Mouse (Mus musculus): ENCODE results near the gene Dnajc7. TPM values are rescaled to one million over a fixed set of nuclear protein-coding genes. Genes with fewer than 3 reads are reported as not detected.
"Not testable (repeated sequence)": the region's sequence is repeated elsewhere in the genome, so short reads cannot be mapped to it uniquely, and the experiment has no call there.

The Dnajc7 gene
- polyA plus RNA-seq (2014; fragmentation: Nextera tagmentation; extraction: Ambion mirVana), result 66.4 and 69.6 TPM in 2 replicates

GRCm38 (mm10) chr11:100619982-100620381 lies at the start of gene Dnajc7:
TSS of gene Dnajc7 (minus strand) at chr11:100620168.
- Histone ChIP-seq H3K27ac (replicated peaks in 1 of 2; ENCODE audit: control insufficient read depth in 1 of 2, insufficient read depth in 1 of 2, low read depth in 2 of 2, low read length in 2 of 2) (peak within 1 kb of the TSS; percentile 90 to 96), H3K27me3 (ENCODE audit: control insufficient read depth, insufficient read depth, low read length) (no peaks in the 10 kb centered on the region), H3K9ac (ENCODE audit: low read length) (peak within 1 kb of the TSS; percentile 98), H3K9me3 (ENCODE audit: control insufficient read depth, low read length) (no peaks in the 10 kb centered on the region), H3K36me3 (ENCODE audit: control insufficient read depth, insufficient read depth, low read length) (peaks cover 10% of the 10 kb centered on the region; the same call in 1 of the 2 replicates), H3K4me3 (ENCODE audit: control insufficient read depth in 1 of 2, insufficient read depth in 1 of 2, low read depth in 1 of 2, low read length in 2 of 2) (peak within 1 kb of the TSS; percentile 97 to 98), H3K4me2 (ENCODE audit: low read length) (peak within 1 kb of the TSS; percentile 88), H3K4me1 (ENCODE audit: control insufficient read depth in 2 of 2, insufficient read depth in 2 of 2, low read length in 2 of 2) (peaks cover 10 to 33% of the 10 kb centered on the region in 2 experiments)
- no peak for ATAC-seq (ENCODE audit: insufficient number of reproducible peaks, insufficient read depth, low FRiP score, low read depth)
- 3% methylated on average over 11 of the region's 11 CpGs for WGBS

GRCm38 (mm10) chr11:100659806-100660205 lies 39.8 kb upstream of the Dnajc7 start:
- no peaks in the 10 kb centered on the region for H3K36me3 ChIP-seq (ENCODE audit: control insufficient read depth, insufficient read depth, low read length)
- no peaks in the 10 kb centered on the region for H3K9me3 ChIP-seq (ENCODE audit: control insufficient read depth, low read length)
- ATAC-seq (ENCODE audit: insufficient number of reproducible peaks, insufficient read depth, low FRiP score, low read depth), result no peak
- no peak overlapping the region for H3K4me2 ChIP-seq (ENCODE audit: low read length)
- no peak overlapping the region for H3K27ac ChIP-seq (replicated peaks in 1 of 2; ENCODE audit: control insufficient read depth in 1 of 2, insufficient read depth in 1 of 2, low read depth in 2 of 2, low read length in 2 of 2)
- WGBS, result 59% methylated on average over 10 of the region's 10 CpGs
- no peak overlapping the region for H3K9ac ChIP-seq (ENCODE audit: low read length)
- no peaks in the 10 kb centered on the region for H3K27me3 ChIP-seq (ENCODE audit: control insufficient read depth, insufficient read depth, low read length)
- no peak overlapping the region for H3K4me3 ChIP-seq (ENCODE audit: control insufficient read depth in 1 of 2, insufficient read depth in 1 of 2, low read depth in 1 of 2, low read length in 2 of 2)
- peaks cover 13 to 14% of the 10 kb centered on the region in 2 experiments; a peak in 3 of 4 replicates for H3K4me1 ChIP-seq (ENCODE audit: control insufficient read depth in 2 of 2, insufficient read depth in 2 of 2, low read length in 2 of 2)

- Histone ChIP-seq H3K27ac (replicated peaks in 1 of 2; ENCODE audit: control insufficient read depth in 1 of 2, insufficient read depth in 1 of 2, low read depth in 2 of 2, low read length in 2 of 2) (no peak overlapping the region), H3K36me3 (ENCODE audit: control insufficient read depth, insufficient read depth, low read length) (no peaks in the 10 kb centered on the region), H3K4me1 (ENCODE audit: control insufficient read depth in 2 of 2, insufficient read depth in 2 of 2, low read length in 2 of 2) (peaks cover 13 to 14% of the 10 kb centered on the region in 2 experiments; a peak in 3 of 4 replicates), H3K4me3 (ENCODE audit: control insufficient read depth in 1 of 2, insufficient read depth in 1 of 2, low read depth in 1 of 2, low read length in 2 of 2) (no peak overlapping the region), H3K9ac (ENCODE audit: low read length) (no peak overlapping the region; the same call in 1 of the 2 replicates), H3K27me3 (ENCODE audit: control insufficient read depth, insufficient read depth, low read length) (peaks cover 7% of the 10 kb centered on the region), H3K4me2 (ENCODE audit: low read length) (peak overlapping the region; percentile 41), H3K9me3 (ENCODE audit: control insufficient read depth, low read length) (no peaks in the 10 kb centered on the region)
- ATAC-seq (ENCODE audit: insufficient number of reproducible peaks, insufficient read depth, low FRiP score, low read depth), result 0 out of 2 replicates have a peak, but pooled peaks have one; percentile 28
- WGBS, result 10% methylated on average over 6 of the region's 6 CpGs
Measured at GRCm38 (mm10) chr11:100656458-100656857, 36.5 kb upstream of the Dnajc7 start.

GRCm38 (mm10) chr11:100655589-100655988 lies 35.6 kb upstream of the Dnajc7 start:
- 46% methylated on average over 2 of the region's 3 CpGs for WGBS
- not testable (repeated sequence) for H3K36me3 ChIP-seq (ENCODE audit: control insufficient read depth, insufficient read depth, low read length); ATAC-seq (ENCODE audit: insufficient number of reproducible peaks, insufficient read depth, low FRiP score, low read depth)

GRCm38 (mm10) chr11:100651748-100652147 lies 31.8 kb upstream of the Dnajc7 start:
- WGBS, result 9% methylated on average over 3 of the region's 3 CpGs
- Histone ChIP-seq H3K27ac (replicated peaks in 1 of 2; ENCODE audit: control insufficient read depth in 1 of 2, insufficient read depth in 1 of 2, low read depth in 2 of 2, low read length in 2 of 2) (no peak overlapping the region), H3K36me3 (ENCODE audit: control insufficient read depth, insufficient read depth, low read length) (no peaks in the 10 kb centered on the region), H3K9ac (ENCODE audit: low read length) (no peak overlapping the region), H3K9me3 (ENCODE audit: control insufficient read depth, low read length) (no peaks in the 10 kb centered on the region), H3K4me1 (ENCODE audit: control insufficient read depth in 2 of 2, insufficient read depth in 2 of 2, low read length in 2 of 2) (peaks cover 6 to 7% of the 10 kb centered on the region in 2 experiments; a peak in 3 of 4 replicates), H3K4me3 (ENCODE audit: control insufficient read depth in 1 of 2, insufficient read depth in 1 of 2, low read depth in 1 of 2, low read length in 2 of 2) (no peak overlapping the region), H3K27me3 (ENCODE audit: control insufficient read depth, insufficient read depth, low read length) (peaks cover 40% of the 10 kb centered on the region), H3K4me2 (ENCODE audit: low read length) (no peak overlapping the region)
- ATAC-seq (ENCODE audit: insufficient number of reproducible peaks, insufficient read depth, low FRiP score, low read depth), result no peak

More at GRCm38 (mm10) chr11:100655589-100655988, 35.6 kb upstream of the Dnajc7 start:
- Histone ChIP-seq H3K4me1 (ENCODE audit: control insufficient read depth in 2 of 2, insufficient read depth in 2 of 2, low read length in 2 of 2) (peaks cover 13 to 14% of the 10 kb centered on the region in 2 experiments; a peak in 3 of 4 replicates), H3K27me3 (ENCODE audit: control insufficient read depth, insufficient read depth, low read length) (peaks cover 16% of the 10 kb centered on the region)
- H3K4me2 ChIP-seq (ENCODE audit: low read length); H3K9me3 ChIP-seq (ENCODE audit: control insufficient read depth, low read length); H3K27ac ChIP-seq (replicated peaks in 1 of 2; ENCODE audit: control insufficient read depth in 1 of 2, insufficient read depth in 1 of 2, low read depth in 2 of 2, low read length in 2 of 2); H3K4me3 ChIP-seq (ENCODE audit: control insufficient read depth in 1 of 2, insufficient read depth in 1 of 2, low read depth in 1 of 2, low read length in 2 of 2); H3K9ac ChIP-seq (ENCODE audit: low read length): not testable (repeated sequence)

GRCm38 (mm10) chr11:100651205-100651604 lies 31.2 kb upstream of the Dnajc7 start:
- no peaks in the 10 kb centered on the region for H3K36me3 ChIP-seq (ENCODE audit: control insufficient read depth, insufficient read depth, low read length)
- no peak for ATAC-seq (ENCODE audit: insufficient number of reproducible peaks, insufficient read depth, low FRiP score, low read depth)
- no peaks in the 10 kb centered on the region for H3K9me3 ChIP-seq (ENCODE audit: control insufficient read depth, low read length)

GRCm38 (mm10) chr11:100648405-100648804 lies 28.4 kb upstream of the Dnajc7 start:
- H3K27me3 ChIP-seq (ENCODE audit: control insufficient read depth, insufficient read depth, low read length), result peaks cover 44% of the 10 kb centered on the region
- 83% methylated on average over 8 of the region's 8 CpGs for WGBS
- H3K9ac ChIP-seq (ENCODE audit: low read length), result no peak overlapping the region
- H3K27ac ChIP-seq (replicated peaks in 1 of 2; ENCODE audit: control insufficient read depth in 1 of 2, insufficient read depth in 1 of 2, low read depth in 2 of 2, low read length in 2 of 2), result no peak overlapping the region
- H3K4me2 ChIP-seq (ENCODE audit: low read length), result no peak overlapping the region
- ATAC-seq (ENCODE audit: insufficient number of reproducible peaks, insufficient read depth, low FRiP score, low read depth), result no peak
- H3K9me3 ChIP-seq (ENCODE audit: control insufficient read depth, low read length), result no peaks in the 10 kb centered on the region
- no peaks in the 10 kb centered on the region; a peak in 1 of 4 replicates for H3K4me1 ChIP-seq (ENCODE audit: control insufficient read depth in 2 of 2, insufficient read depth in 2 of 2, low read length in 2 of 2)
- H3K4me3 ChIP-seq (ENCODE audit: control insufficient read depth in 1 of 2, insufficient read depth in 1 of 2, low read depth in 1 of 2, low read length in 2 of 2), result no peak overlapping the region
- no peaks in the 10 kb centered on the region for H3K36me3 ChIP-seq (ENCODE audit: control insufficient read depth, insufficient read depth, low read length)

More at GRCm38 (mm10) chr11:100651205-100651604, 31.2 kb upstream of the Dnajc7 start:
- WGBS, result 24% methylated on average over 8 of the region's 8 CpGs
- Histone ChIP-seq H3K27ac (replicated peaks in 1 of 2; ENCODE audit: control insufficient read depth in 1 of 2, insufficient read depth in 1 of 2, low read depth in 2 of 2, low read length in 2 of 2) (no peak overlapping the region), H3K4me2 (ENCODE audit: low read length) (no peak overlapping the region), H3K27me3 (ENCODE audit: control insufficient read depth, insufficient read depth, low read length) (peaks cover 40% of the 10 kb centered on the region), H3K4me3 (ENCODE audit: control insufficient read depth in 1 of 2, insufficient read depth in 1 of 2, low read depth in 1 of 2, low read length in 2 of 2) (no peak overlapping the region), H3K9ac (ENCODE audit: low read length) (no peak overlapping the region), H3K4me1 (ENCODE audit: control insufficient read depth in 2 of 2, insufficient read depth in 2 of 2, low read length in 2 of 2) (peaks cover 2% of the 10 kb centered on the region in 2 experiments; a peak in 3 of 4 replicates)

- no peak for ATAC-seq (ENCODE audit: insufficient number of reproducible peaks, insufficient read depth, low FRiP score, low read depth)
- H3K36me3 ChIP-seq (ENCODE audit: control insufficient read depth, insufficient read depth, low read length), result no peaks in the 10 kb centered on the region
- no peaks in the 10 kb centered on the region for H3K4me1 ChIP-seq (ENCODE audit: control insufficient read depth in 2 of 2, insufficient read depth in 2 of 2, low read length in 2 of 2)
- H3K4me3 ChIP-seq (ENCODE audit: control insufficient read depth in 1 of 2, insufficient read depth in 1 of 2, low read depth in 1 of 2, low read length in 2 of 2), result no peak overlapping the region
- no peak overlapping the region for H3K4me2 ChIP-seq (ENCODE audit: low read length)
- 15% methylated on average over 1 of the region's 1 CpGs for WGBS
- no peaks in the 10 kb centered on the region for H3K9me3 ChIP-seq (ENCODE audit: control insufficient read depth, low read length)
- H3K27ac ChIP-seq (replicated peaks in 1 of 2; ENCODE audit: control insufficient read depth in 1 of 2, insufficient read depth in 1 of 2, low read depth in 2 of 2, low read length in 2 of 2), result no peak overlapping the region
- peaks cover 41% of the 10 kb centered on the region for H3K27me3 ChIP-seq (ENCODE audit: control insufficient read depth, insufficient read depth, low read length)
- H3K9ac ChIP-seq (ENCODE audit: low read length), result no peak overlapping the region
Measured at GRCm38 (mm10) chr11:100646265-100646664, 26.3 kb upstream of the Dnajc7 start.

All from heart, embryonic 14.5 days (tissue).